Mouse (Mus musculus) layer of hippocampus, adult 8-10 months (tissue): Measurements from ENCODE around the gene Tmem161b. TPM values are rescaled to one million over a fixed set of nuclear protein-coding genes. Genes with fewer than 3 reads are reported as not detected.

ENCODE experiments used
- DNase-seq, 2 experiments: peaks; one replicate each; pipeline ENCODE4 v3.0.0; 2022; ENCODE audit warnings: low spot score in 2 of 2
- microRNA-seq, 2 experiments: library from miRNA; unstranded; fragments of <30 nt; microRNA quantifications; one replicate each; pipeline ENCODE4 v1.2.0; 2022
- total RNA-seq, 4 experiments: library from RNA; stranded (reverse); gene quantifications; 2 replicates each; pipeline ENCODE4 v1.2.4; 2022

Gene Tmem161b
- total RNA-seq, 4 experiments from 2014 or later, result 32.0 to 44.4 (median 33.3) TPM

- DNase-seq, result no peak
These were observed 123.0 kb downstream of the Tmem161b start for GRCm38 (mm10) chr13:84345114-84345513.

Small RNA genes lying within 50 kb of the gene (microRNA-seq; reads per million reads assigned to microRNA genes)
- 0 reads per million in 2 experiments for gene Gm24331
